Mouse (Mus musculus): ENCODE measurements at regions not wholly inside any gene's neighbourhood (a gene's known extent, or its start where the extent isn't known, plus 50 kb on each side); places are given as distances from the start of the nearest gene placed in this dataset.

GRCm38 (mm10) chr14:25127544-25128159, 331.3 kb upstream of the Zmiz1 start:
- no peak for TF ChIP-seq CTCF (IDR thresholded peaks at IDR 0.05; ENCODE audit: borderline replicate concordance, insufficient read depth, low read depth, low read length)
- no peak for TF ChIP-seq POLR2A (IDR thresholded peaks at IDR 0.05; ENCODE audit: borderline replicate concordance, insufficient read depth, low read length)

Measured in cerebellum, adult 2 months (tissue).